Mouse (Mus musculus) lung, adult 2 months (tissue): ENCODE measurements around the gene Ugt1a9.

Experiments
- CTCF ChIP-seq: fragments of 200-500 bp; IDR thresholded peaks from 2 replicates; pipeline ENCODE4 v1.5.1; 2011; ENCODE audit warnings: mild to moderate bottlenecking, low read length, control low read depth; ENCODE audit not compliant: insufficient read depth
- POLR2A ChIP-seq: fragments of 200-500 bp; IDR thresholded peaks from 2 replicates; pipeline ENCODE4 v1.6.1; 2011; ENCODE audit warnings: low read depth, mild to moderate bottlenecking, control low read depth, low read length, borderline replicate concordance; ENCODE audit errors: extremely low read depth

GRCm38 (mm10) chr1:88240072-88240471 lies 169.5 kb downstream of the Ugt1a9 start:
- TF ChIP-seq CTCF (no peak), POLR2A (no peak)
